Mouse (Mus musculus) forebrain, embryonic 11.5 days (tissue): ENCODE data around the gene Tff1. TPM values are rescaled to one million over a fixed set of nuclear protein-coding genes. Genes with fewer than 3 reads are reported as not detected.

Source experiments
- ATAC-seq: fragments of 200-750 bp; cut with Nextera tagmentation; replicated peaks from 2 replicates; pipeline ENCODE4 v1.8.0; 2017; ENCODE audit warnings: moderate TSS enrichment; ENCODE audit not compliant: low FRiP score
- DNase-seq: peaks from one replicate; pipeline ENCODE4 v3.0.0-alpha.2; 2017; ENCODE audit warnings: low spot score
- H3K27ac ChIP-seq: fragments of 300-500 bp; sonication (generic); 2 replicates; pipeline ENCODE4 v1.5.1; 2014; ENCODE audit warnings: low read depth, low read length
- H3K27me3 ChIP-seq: fragments of 300-500 bp; sonication (generic); 2 replicates; pipeline ENCODE4 v1.6.1; 2014; ENCODE audit warnings: mild to moderate bottlenecking, low read length, mixed read lengths; ENCODE audit not compliant: control insufficient read depth, insufficient read depth
- H3K36me3 ChIP-seq: fragments of 300-500 bp; sonication (generic); 2 replicates; pipeline ENCODE4 v1.6.1; 2014; ENCODE audit warnings: mild to moderate bottlenecking, low read length, moderate library complexity, mixed read lengths; ENCODE audit not compliant: control insufficient read depth, insufficient read depth
- H3K4me1 ChIP-seq: fragments of 300-500 bp; sonication (generic); replicated peaks from 2 replicates; pipeline ENCODE4 v1.6.1; 2014; ENCODE audit warnings: low read length, mixed read lengths; ENCODE audit not compliant: control insufficient read depth, insufficient read depth
- H3K4me2 ChIP-seq: fragments of 300-500 bp; sonication (generic); 2 replicates; pipeline ENCODE4 v1.6.1; 2014; ENCODE audit warnings: low read depth, mild to moderate bottlenecking, low read length, moderate library complexity, mixed read lengths; ENCODE audit not compliant: severe bottlenecking
- H3K4me3 ChIP-seq: fragments of 300-500 bp; sonication (generic); 2 replicates; pipeline ENCODE4 v1.5.1; 2014; ENCODE audit warnings: low read depth, low read length
- H3K9ac ChIP-seq: fragments of 300-500 bp; sonication (generic); 2 replicates; pipeline ENCODE4 v1.6.1; 2014; ENCODE audit warnings: low read length
- H3K9me3 ChIP-seq: fragments of 300-500 bp; sonication (generic); 2 replicates; pipeline ENCODE4 v1.6.1; 2016; ENCODE audit warnings: low read length, mixed read lengths; ENCODE audit not compliant: control insufficient read depth
- WGBS: fragments of 180-500 bp; shearing (Covaris S2); extraction: QIAGEN DNeasy Blood & Tissue Kit; methylation state at CpG from one replicate; pipeline ENCODE4 v1.1.7; 2014; 5-methylcytosine and 5-hydroxymethylcytosine counted together
- polyA plus RNA-seq: library from polyadenylated mRNA; unstranded; fragments of >200 nt; fragmentation: Nextera tagmentation; extraction: Ambion mirVana; gene quantifications from 2 replicates; pipeline ENCODE4 v1.2.1, GENCODE M21; 2014

Tff1 gene
- not detected in 2 replicates for polyA plus RNA-seq

GRCm38 (mm10) chr17:31165127-31165526 is at the start of gene Tff1:
Gene Tff1 (minus strand): TSS chr17:31165277.
- ATAC-seq (no peak), DNase-seq (no peak)
- no peak within 1 kb of the TSS for H3K4me3 ChIP-seq
- H3K9ac ChIP-seq: no peak within 1 kb of the TSS
- no peaks in the 10 kb centered on the region for H3K36me3 ChIP-seq
- H3K4me2 ChIP-seq: no peak within 1 kb of the TSS
- no peaks in the 10 kb centered on the region for H3K9me3 ChIP-seq
- H3K27me3 ChIP-seq: no peaks in the 10 kb centered on the region
- no peaks in the 10 kb centered on the region for H3K4me1 ChIP-seq
- 85% methylated on average over 6 of the region's 6 CpGs for WGBS
- H3K27ac ChIP-seq: no peak within 1 kb of the TSS

GRCm38 (mm10) chr17:31211881-31212280 is 46.8 kb upstream of the Tff1 start:
- Histone ChIP-seq H3K4me3 (no peak overlapping the region), H3K36me3 (no peaks in the 10 kb centered on the region), H3K27me3 (no peaks in the 10 kb centered on the region), H3K9ac (no peak overlapping the region), H3K9me3 (no peaks in the 10 kb centered on the region), H3K27ac (no peak overlapping the region), H3K4me2 (no peak overlapping the region), H3K4me1 (no peaks in the 10 kb centered on the region)
- 92% methylated on average over 6 of the region's 6 CpGs for WGBS
- DNase-seq (no peak), ATAC-seq (no peak)

- Histone ChIP-seq H3K36me3 (no peaks in the 10 kb centered on the region), H3K4me2 (no peak overlapping the region), H3K27ac (no peak overlapping the region), H3K9me3 (no peaks in the 10 kb centered on the region), H3K27me3 (no peaks in the 10 kb centered on the region), H3K4me3 (no peak overlapping the region), H3K9ac (no peak overlapping the region), H3K4me1 (no peaks in the 10 kb centered on the region)
- ATAC-seq (no peak), DNase-seq (no peak)
- WGBS: 89% methylated on average over 7 of the region's 7 CpGs
Observed at GRCm38 (mm10) chr17:31210299-31210698, 45.2 kb upstream of the Tff1 start.

GRCm38 (mm10) chr17:31209376-31209930 is 44.4 kb upstream of the Tff1 start:
- Histone ChIP-seq H3K4me3 (no peak overlapping the region), H3K36me3 (no peaks in the 10 kb centered on the region), H3K27me3 (no peaks in the 10 kb centered on the region), H3K4me1 (no peaks in the 10 kb centered on the region), H3K27ac (no peak overlapping the region), H3K9ac (no peak overlapping the region), H3K4me2 (no peak overlapping the region), H3K9me3 (no peaks in the 10 kb centered on the region)
- no peak for ATAC-seq
- DNase-seq: no peak
- WGBS: 94% methylated on average over 11 of the region's 11 CpGs

- ATAC-seq (no peak), DNase-seq (no peak)
- Histone ChIP-seq H3K9me3 (no peaks in the 10 kb centered on the region), H3K9ac (no peak overlapping the region), H3K4me3 (no peak overlapping the region), H3K27me3 (no peaks in the 10 kb centered on the region), H3K36me3 (no peaks in the 10 kb centered on the region), H3K27ac (no peak overlapping the region), H3K4me1 (no peaks in the 10 kb centered on the region), H3K4me2 (no peak overlapping the region)
- 88% methylated on average over 8 of the region's 8 CpGs for WGBS
Observed at GRCm38 (mm10) chr17:31208654-31209053, 43.6 kb upstream of the Tff1 start.

GRCm38 (mm10) chr17:31207771-31208334 is 42.8 kb upstream of the Tff1 start, which contains the start of gene Ubash3a:
Gene Ubash3a (plus strand): TSS chr17:31207873.
- no peak within 1 kb of the TSS for H3K27ac ChIP-seq
- H3K4me2 ChIP-seq: no peak within 1 kb of the TSS
- no peaks in the 10 kb centered on the region for H3K9me3 ChIP-seq
- no peaks in the 10 kb centered on the region for H3K27me3 ChIP-seq
- H3K4me3 ChIP-seq: no peak within 1 kb of the TSS
- no peaks in the 10 kb centered on the region for H3K36me3 ChIP-seq
- H3K4me1 ChIP-seq: no peaks in the 10 kb centered on the region
- H3K9ac ChIP-seq: no peak within 1 kb of the TSS
- 83% methylated on average over 12 of the region's 12 CpGs for WGBS
- DNase-seq: no peak
- ATAC-seq: no peak

- Histone ChIP-seq H3K4me1 (no peaks in the 10 kb centered on the region), H3K27me3 (no peaks in the 10 kb centered on the region), H3K9ac (no peak within 1 kb of the TSS), H3K27ac (no peak within 1 kb of the TSS), H3K4me3 (no peak within 1 kb of the TSS), H3K4me2 (no peak within 1 kb of the TSS), H3K9me3 (no peaks in the 10 kb centered on the region), H3K36me3 (no peaks in the 10 kb centered on the region)
- 93% methylated on average over 11 of the region's 11 CpGs for WGBS
- ATAC-seq (no peak), DNase-seq (no peak)
Observed at GRCm38 (mm10) chr17:31198877-31199276, 33.8 kb upstream of the Tff1 start, which contains the start of gene Tmprss3. Gene Tmprss3 (minus strand): TSS chr17:31198977.

GRCm38 (mm10) chr17:31196283-31196682 is 31.2 kb upstream of the Tff1 start:
- no peak overlapping the region for H3K9ac ChIP-seq
- H3K4me2 ChIP-seq: no peak overlapping the region
- H3K4me1 ChIP-seq: no peaks in the 10 kb centered on the region
- H3K4me3 ChIP-seq: no peak overlapping the region
- ATAC-seq (no peak), DNase-seq (no peak)
- no peaks in the 10 kb centered on the region for H3K36me3 ChIP-seq
- 93% methylated on average over 7 of the region's 7 CpGs for WGBS
- no peak overlapping the region for H3K27ac ChIP-seq
- H3K27me3 ChIP-seq: no peaks in the 10 kb centered on the region
- H3K9me3 ChIP-seq: no peaks in the 10 kb centered on the region

GRCm38 (mm10) chr17:31195207-31195606 is 30.1 kb upstream of the Tff1 start:
- DNase-seq: no peak
- no peak for ATAC-seq
- H3K36me3 ChIP-seq: no peaks in the 10 kb centered on the region
- no peak overlapping the region for H3K9ac ChIP-seq
- no peaks in the 10 kb centered on the region for H3K27me3 ChIP-seq
- no peak overlapping the region for H3K4me3 ChIP-seq
- H3K4me2 ChIP-seq: no peak overlapping the region
- H3K27ac ChIP-seq: no peak overlapping the region
- H3K9me3 ChIP-seq: no peaks in the 10 kb centered on the region
- H3K4me1 ChIP-seq: no peaks in the 10 kb centered on the region
- WGBS: 86% methylated on average over 6 of the region's 6 CpGs
